Comparison of ENCODE assay signal across 8 mouse cellular contexts in genomic region chr10:98915398-98915931, GRCm38 (mm10). TPM values are rescaled to one million over a fixed set of nuclear protein-coding genes. Genes with fewer than 3 reads are reported as not detected.
DNase-seq lines count a peak whose midpoint lies in the region; ATAC-seq and TF ChIP-seq lines count a peak whose summit lies in the region.

No protein-coding gene starts in this region.

- peak; percentile 30 to 41 for DNase-seq in layer of hippocampus, postnatal 25 days (ENCODE audit: extremely low spot score in 1 of 2, low spot score in 1 of 2)
- DNase-seq in layer of hippocampus, adult 8-10 months (ENCODE audit: low spot score in 2 of 2), result no peak
- peak; percentile 52 for DNase-seq in brain, embryonic 14.5 days (ENCODE audit: low read depth)
- DNase-seq in gastrocnemius, adult 2 months, result peak; percentile 67
- DNase-seq in liver, embryonic 14.5 days (ENCODE audit: low read depth in 3 of 3, low spot score in 3 of 3), result no peak
- DNase-seq in thymus, postnatal 25 days, result peak; percentile 56

- peak overlapping the region; percentile 81 for H3K4me3 ChIP-seq in gastrocnemius, adult 2 months
- H3K4me3 ChIP-seq in hindbrain, embryonic 16.5 days (ENCODE audit: low read length), result peak overlapping the region; percentile 98
- H3K4me3 ChIP-seq in liver, embryonic 14.5 days (ENCODE audit: insufficient read depth in 1 of 2, low read depth in 2 of 2, low read length in 2 of 2), result peak overlapping the region; percentile 62 to 85
- peak overlapping the region; percentile 94 for H3K4me3 ChIP-seq in neural tube, embryonic 13.5 days

- H3K27me3 ChIP-seq in hindbrain, embryonic 16.5 days (replicated peaks; ENCODE audit: control insufficient read depth, insufficient read depth, low read length), result no peaks in the 10 kb centered on the region; the same call in 1 of the 2 replicates
- H3K27me3 ChIP-seq in liver, embryonic 14.5 days (ENCODE audit: control insufficient read depth, insufficient read depth, low read length), result no peaks in the 10 kb centered on the region
- no peaks in the 10 kb centered on the region for H3K27me3 ChIP-seq in neural tube, embryonic 13.5 days

- TF ChIP-seq POLR2A in brain, embryonic 14.5 days (IDR thresholded peaks at IDR 0.05; ENCODE audit: borderline replicate concordance, extremely low read depth, insufficient read depth, insufficient read length, poor library complexity, severe bottlenecking), result no peak

- H3K4me2 ChIP-seq in hindbrain, embryonic 16.5 days (ENCODE audit: low read length), result peak overlapping the region; percentile 82
- H3K4me2 ChIP-seq in liver, embryonic 14.5 days (ENCODE audit: low read depth), result peak overlapping the region; percentile 100
- peak overlapping the region; percentile 93 for H3K4me2 ChIP-seq in neural tube, embryonic 13.5 days

- no peak for ATAC-seq in hindbrain, embryonic 16.5 days
- peak; percentile 2; the same call in 1 of the 2 replicates for ATAC-seq in liver, embryonic 14.5 days (ENCODE audit: insufficient read depth)
- peak; percentile 4; the same call in 1 of the 2 replicates for ATAC-seq in neural tube, embryonic 13.5 days (ENCODE audit: low read depth)

- peaks cover 6% of the 10 kb centered on the region for H3K4me1 ChIP-seq in hindbrain, embryonic 16.5 days (ENCODE audit: control insufficient read depth, insufficient read depth, low read depth, low read length)
- peaks cover 8 to 12% of the 10 kb centered on the region in 2 experiments for H3K4me1 ChIP-seq in liver, embryonic 14.5 days (replicated peaks; ENCODE audit: control insufficient read depth in 2 of 2, insufficient read depth in 2 of 2, low read length in 1 of 2)
- peaks cover 21% of the 10 kb centered on the region for H3K4me1 ChIP-seq in neural tube, embryonic 13.5 days (replicated peaks)

- no peaks in the 10 kb centered on the region for H3K9me3 ChIP-seq in hindbrain, embryonic 16.5 days (ENCODE audit: control insufficient read depth, low read length)
- H3K9me3 ChIP-seq in liver, embryonic 14.5 days (ENCODE audit: control insufficient read depth, low read length), result no peaks in the 10 kb centered on the region
- H3K9me3 ChIP-seq in neural tube, embryonic 13.5 days, result no peaks in the 10 kb centered on the region

- no peak for TF ChIP-seq CTCF in brain, embryonic 14.5 days (IDR thresholded peaks at IDR 0.05; ENCODE audit: borderline replicate concordance, extremely low read depth, insufficient read depth, insufficient read length)
- no peak for TF ChIP-seq CTCF in gastrocnemius, adult 2 months (IDR thresholded peaks at IDR 0.05)
- TF ChIP-seq CTCF in liver, embryonic 14.5 days (IDR thresholded peaks at IDR 0.05; ENCODE audit: low read depth), result no peak

- TF ChIP-seq EP300 in liver, embryonic 14.5 days (IDR thresholded peaks at IDR 0.05; ENCODE audit: low read depth), result no peak

- intact Hi-C loops in gastrocnemius, adult 2 months (cut with DNase I), result loop anchor here (5.0 to 10.0 kb wide), 3 partner anchors 57 to 421 kb away; no protein-coding TSS in a partner anchor

- peak overlapping the region; percentile 97 for H3K9ac ChIP-seq in hindbrain, embryonic 16.5 days (ENCODE audit: low read depth, low read length)
- H3K9ac ChIP-seq in liver, embryonic 14.5 days (replicated peaks), result peak overlapping the region; percentile 91
- H3K9ac ChIP-seq in neural tube, embryonic 13.5 days, result peak overlapping the region; percentile 97

- H3K27ac ChIP-seq in gastrocnemius, adult 2 months, result peak overlapping the region; percentile 100
- H3K27ac ChIP-seq in hindbrain, embryonic 16.5 days (ENCODE audit: low read depth, low read length), result peak overlapping the region; percentile 99
- peak overlapping the region; percentile 59 for H3K27ac ChIP-seq in liver, embryonic 14.5 days
- peak overlapping the region; percentile 100 for H3K27ac ChIP-seq in neural tube, embryonic 13.5 days (replicated peaks)

- under 1% methylated on average over 46 of the region's 54 CpGs for WGBS in hindbrain, embryonic 16.5 days
- under 1% methylated on average over 50 of the region's 54 CpGs for WGBS in liver, embryonic 14.5 days (ENCODE audit: insufficient replicate concordance)
- WGBS in neural tube, embryonic 13.5 days, result under 1% methylated on average over 44 of the region's 54 CpGs

- no peaks in the 10 kb centered on the region for H3K36me3 ChIP-seq in hindbrain, embryonic 16.5 days (ENCODE audit: control insufficient read depth, insufficient read depth, low read length)
- no peaks in the 10 kb centered on the region for H3K36me3 ChIP-seq in liver, embryonic 14.5 days (replicated peaks; ENCODE audit: control insufficient read depth, insufficient read depth, low read depth)
- no peaks in the 10 kb centered on the region for H3K36me3 ChIP-seq in neural tube, embryonic 13.5 days

RNA-seq across cellular contexts. Expression of gene Atp2b1, which starts 1.3 kb away (rescaled TPM):
- 1,000 to 10,000 TPM in 1 of 2 experiments, 100 to 1,000 TPM in 1; 951 to 1,124 TPM for total RNA-seq in layer of hippocampus, postnatal 25 days (2021)
- 100 to 1,000 TPM; 803 to 978 (median 924) TPM for total RNA-seq in layer of hippocampus, adult 8-10 months (2022)
- 46.6 and 92.4 TPM in 2 replicates for polyA plus RNA-seq in brain, embryonic 14.5 days (2012; rRNA removed)
- total RNA-seq in gastrocnemius, adult 2 months (2021), result 10 to 100 TPM; 74.7 to 79.0 TPM
- polyA plus RNA-seq in hindbrain, embryonic 16.5 days (2015; fragmentation: Nextera tagmentation; extraction: Ambion mirVana), result 308 and 330 TPM in 2 replicates
- polyA plus RNA-seq in liver, embryonic 14.5 days (2012; rRNA removed), result 5.2 and 7.4 TPM in 2 replicates
- polyA plus RNA-seq in liver, embryonic 14.5 days (2014; fragmentation: Nextera tagmentation; extraction: Ambion mirVana), result 27.6 and 29.0 TPM in 2 replicates
- 269 and 285 TPM in 2 replicates for polyA plus RNA-seq in neural tube, embryonic 13.5 days (2015; fragmentation: Nextera tagmentation; extraction: Ambion mirVana)

Comparison
In these comparisons a context has a peak if more than half of its experiments do, and no peak if none do; other contexts are left out.
1. DNase-seq: peak in layer of hippocampus, postnatal 25 days (2 of 2), brain, embryonic 14.5 days (single experiment), gastrocnemius, adult 2 months (single experiment) and thymus, postnatal 25 days (single experiment); none in layer of hippocampus, adult 8-10 months (0 of 2) and liver, embryonic 14.5 days (0 of 3).
2. Peak in every context shown above with its lines, with median percentiles within 50 percentile points of each other: H3K27ac ChIP-seq, H3K4me3 ChIP-seq, H3K4me2 ChIP-seq and H3K9ac ChIP-seq.